Mouse (Mus musculus): ENCODE results near the gene Ivl. TPM values are rescaled to one million over a fixed set of nuclear protein-coding genes. Genes with fewer than 3 reads are reported as not detected.

The Ivl gene
- total RNA-seq, 2 experiments from 2014 or later = not detected

Other genes starting within 250 kb of the Ivl start
- gene Sprr2d, start 234.6 kb downstream of the Ivl start, total RNA-seq (2021) = not detected
- not detected for gene Sprr2e, start 221.6 kb downstream of the Ivl start, total RNA-seq (2021)
- not detected for gene Sprr2f, start 208.5 kb downstream of the Ivl start, total RNA-seq (2021)
- not detected for gene Sprr2h, start 188.1 kb downstream of the Ivl start, total RNA-seq (2021)
- not detected for gene Sprr2i, start 165.7 kb downstream of the Ivl start, total RNA-seq (2021)
- not detected for gene Sprr2j-ps, start 155.7 kb downstream of the Ivl start, total RNA-seq (2021)
- 1 to 10 TPM; 4.1 to 4.8 TPM for gene Gm9774, start 144.3 kb downstream of the Ivl start, total RNA-seq (2021)
- gene Sprr2k, start 141.2 kb downstream of the Ivl start, total RNA-seq (2021) = not detected
- not detected for gene Sprr1b, start 134.9 kb downstream of the Ivl start, total RNA-seq (2021)
- not detected for gene Sprr3, start 115.0 kb downstream of the Ivl start, total RNA-seq (2021)
- gene Sprr1a, start 87.8 kb downstream of the Ivl start, total RNA-seq (2021) = not detected
- not detected for gene Sprr4, start 73.2 kb downstream of the Ivl start, total RNA-seq (2021)
- gene 2310046K23Rik, start 39.2 kb downstream of the Ivl start, total RNA-seq (2021) = not detected
- gene Smcp, start 15.3 kb upstream of the Ivl start, total RNA-seq (2021) = not detected
- gene 2210017I01Rik, start 33.8 kb upstream of the Ivl start, total RNA-seq (2021) = not detected
- gene Lce6a, start 47.9 kb upstream of the Ivl start, total RNA-seq (2021) = not detected
- gene Lce1a1, start 74.6 kb upstream of the Ivl start, total RNA-seq (2021) = not detected
- not detected for gene Lce1b, start 83.2 kb upstream of the Ivl start, total RNA-seq (2021)
- not detected for gene Lce1a2, start 96.6 kb upstream of the Ivl start, total RNA-seq (2021)
- not detected for gene Lce1c, start 105.5 kb upstream of the Ivl start, total RNA-seq (2021)
- not detected for gene Lce1d, start 113.5 kb upstream of the Ivl start, total RNA-seq (2021)
- not detected for gene Lce1e, start 135.3 kb upstream of the Ivl start, total RNA-seq (2021)
- gene Lce1f, start 146.6 kb upstream of the Ivl start, total RNA-seq (2021) = not detected
- gene Gm38119, start 165.4 kb upstream of the Ivl start, total RNA-seq (2021) = not detected
- gene Lce1g, start 178.6 kb upstream of the Ivl start, total RNA-seq (2021) = not detected
- gene Lce1h, start 191.3 kb upstream of the Ivl start, total RNA-seq (2021) = not detected
- gene Lce1i, start 205.2 kb upstream of the Ivl start, total RNA-seq (2021) = not detected
- not detected for gene Lce1j, start 216.8 kb upstream of the Ivl start, total RNA-seq (2021)
- gene Lce1k, start 234.2 kb upstream of the Ivl start, total RNA-seq (2021) = not detected